Comparison of ENCODE assay signal across 8 mouse cellular contexts in genomic region chr12:84194400-84195109, GRCm38 (mm10). TPM values are rescaled to one million over a fixed set of nuclear protein-coding genes. Genes with fewer than 3 reads are reported as not detected.
DNase-seq lines count a peak whose midpoint lies in the region; ATAC-seq and TF ChIP-seq lines count a peak whose summit lies in the region.

No protein-coding gene starts in this region.

- H3K4me2 ChIP-seq in forebrain, embryonic 11.5 days (ENCODE audit: low read depth, low read length, severe bottlenecking), result peak overlapping the region; percentile 97
- H3K4me2 ChIP-seq in liver, embryonic 12.5 days, result peak overlapping the region; percentile 99

- TF ChIP-seq CTCF in gastrocnemius, adult 2 months (IDR thresholded peaks at IDR 0.05), result no peak

- no peak for ATAC-seq in forebrain, embryonic 11.5 days (replicated peaks; ENCODE audit: low FRiP score)
- ATAC-seq in liver, embryonic 12.5 days, result no peak
- ATAC-seq in frontal cortex, adult (ENCODE audit: low TSS enrichment), result no peak

- no peak for DNase-seq in gastrocnemius, adult 2 months
- DNase-seq in gastrocnemius, postnatal 4 days (ENCODE audit: low spot score in 2 of 2), result no peak
- peak; percentile 68 for DNase-seq in A20 (ENCODE audit: low read depth, low spot score)
- no peak for DNase-seq in forebrain, embryonic 11.5 days (ENCODE audit: low spot score)
- no peak for DNase-seq in layer of hippocampus, adult 11-12 months (ENCODE audit: low spot score)
- no peak for DNase-seq in right cerebral cortex, postnatal 14 days

- 6% methylated on average over 13 of the region's 13 CpGs for WGBS in forebrain, embryonic 11.5 days
- 5% methylated on average over 13 of the region's 13 CpGs for WGBS in liver, embryonic 12.5 days (ENCODE audit: insufficient replicate concordance)

- H3K36me3 ChIP-seq in forebrain, embryonic 11.5 days (ENCODE audit: control insufficient read depth, insufficient read depth, low read length), result no peaks in the 10 kb centered on the region
- peaks cover 11% of the 10 kb centered on the region for H3K36me3 ChIP-seq in liver, embryonic 12.5 days

- H3K4me3 ChIP-seq in gastrocnemius, adult 2 months, result peak overlapping the region; percentile 96
- H3K4me3 ChIP-seq in forebrain, embryonic 11.5 days (ENCODE audit: low read depth, low read length), result peak overlapping the region; percentile 71
- peak overlapping the region; percentile 87 for H3K4me3 ChIP-seq in liver, embryonic 12.5 days

- no peaks in the 10 kb centered on the region for H3K27me3 ChIP-seq in forebrain, embryonic 11.5 days (ENCODE audit: control insufficient read depth, insufficient read depth, low read length)
- no peaks in the 10 kb centered on the region for H3K27me3 ChIP-seq in liver, embryonic 12.5 days (replicated peaks)

- H3K9me3 ChIP-seq in forebrain, embryonic 11.5 days (ENCODE audit: control insufficient read depth, low read length), result no peaks in the 10 kb centered on the region
- H3K9me3 ChIP-seq in liver, embryonic 12.5 days (replicated peaks), result no peaks in the 10 kb centered on the region

- peak overlapping the region; percentile 96 for H3K9ac ChIP-seq in forebrain, embryonic 11.5 days (ENCODE audit: low read length)
- H3K9ac ChIP-seq in liver, embryonic 12.5 days, result peak overlapping the region; percentile 99

- intact Hi-C loops in gastrocnemius, adult 2 months (cut with DNase I), result loop anchor here (1.0 to 2.0 kb wide), 2 partner anchors 24 to 80 kb away; partner anchors contain the start of genes Dnal1 and Elmsan1

- peak overlapping the region; percentile 97 for H3K27ac ChIP-seq in gastrocnemius, adult 2 months
- H3K27ac ChIP-seq in forebrain, embryonic 11.5 days (ENCODE audit: low read depth, low read length), result peak overlapping the region; percentile 91; the same call in 1 of the 2 replicates
- peak overlapping the region; percentile 98 for H3K27ac ChIP-seq in liver, embryonic 12.5 days

- peaks cover 30% of the 10 kb centered on the region for H3K4me1 ChIP-seq in forebrain, embryonic 11.5 days (replicated peaks; ENCODE audit: control insufficient read depth, insufficient read depth, low read length)
- H3K4me1 ChIP-seq in liver, embryonic 12.5 days, result peaks cover 85% of the 10 kb centered on the region

RNA-seq across cellular contexts. Expression of gene Elmsan1, which starts 24.1 kb away (rescaled TPM):
- total RNA-seq in gastrocnemius, adult 2 months (2021), result 10 to 100 TPM; 10.2 to 11.9 TPM
- 10 to 100 TPM; 22.0 to 23.3 TPM for total RNA-seq in gastrocnemius, postnatal 4 days (2021)
- 7.6 and 9.6 TPM in 2 replicates for polyA plus RNA-seq in forebrain, embryonic 11.5 days (2014; fragmentation: Nextera tagmentation; extraction: Ambion mirVana)
- polyA plus RNA-seq in liver, embryonic 12.5 days (2016; fragmentation: Nextera tagmentation; extraction: Ambion mirVana), result 6.9 and 8.0 TPM in 2 replicates

RNA-seq across cellular contexts. Expression of gene Pnma1, which starts 46.3 kb away (rescaled TPM):
- under 1 TPM; 0.10 to 0.17 TPM for total RNA-seq in gastrocnemius, adult 2 months (2021)
- total RNA-seq in gastrocnemius, postnatal 4 days (2021), result under 1 TPM; 0.54 to 0.81 TPM
- 1.9 and 2.8 TPM in 2 replicates for polyA plus RNA-seq in forebrain, embryonic 11.5 days (2014; fragmentation: Nextera tagmentation; extraction: Ambion mirVana)
- polyA plus RNA-seq in liver, embryonic 12.5 days (2016; fragmentation: Nextera tagmentation; extraction: Ambion mirVana), result 0.08 and 0.20 TPM in 2 replicates
